Mouse (Mus musculus): ENCODE measurements at regions not wholly inside any gene's neighbourhood (a gene's known extent, or its start where the extent isn't known, plus 50 kb on each side); places are given as distances from the start of the nearest gene placed in this dataset.

- TF ChIP-seq CTCF (IDR thresholded peaks at IDR 0.05; ENCODE audit: low read depth, low read length) (no peak), GATA1 (IDR thresholded peaks at IDR 0.05; ENCODE audit: borderline replicate concordance, low read length) (no peak)
Observed at GRCm38 (mm10) chrX:11621045-11621763, 293.6 kb downstream of the H2al1j start.

Measured in G1E (cell line).